Mouse (Mus musculus): ENCODE results near the gene Fcf1. TPM values are rescaled to one million over a fixed set of nuclear protein-coding genes. Genes with fewer than 3 reads are reported as not detected.

Gene Fcf1
- polyA plus RNA-seq, 1 experiment from 2014 or later, result 174 TPM

Other genes starting within 250 kb of the Fcf1 start
- gene Npc2, start 197.7 kb upstream of the Fcf1 start, polyA plus RNA-seq (2016; fragmentation: Nextera tagmentation; extraction: Ambion mirVana), result 62.7 and 66.0 TPM in 2 replicates
- 151 and 152 TPM in 2 replicates for gene Isca2, start 197.6 kb upstream of the Fcf1 start, polyA plus RNA-seq (2016; fragmentation: Nextera tagmentation; extraction: Ambion mirVana)
- 0.10 TPM in 1 of 2 replicates, not detected in the other for gene Ltbp2, start 94.4 kb upstream of the Fcf1 start, polyA plus RNA-seq (2016; fragmentation: Nextera tagmentation; extraction: Ambion mirVana)
- 18.5 and 18.7 TPM in 2 replicates for gene Arel1, start within 50 bp of the Fcf1 start, polyA plus RNA-seq (2016; fragmentation: Nextera tagmentation; extraction: Ambion mirVana)
- 34.2 and 37.2 TPM in 2 replicates for gene Ylpm1, start 25.4 kb downstream of the Fcf1 start, polyA plus RNA-seq (2016; fragmentation: Nextera tagmentation; extraction: Ambion mirVana)
- gene Prox2, start 139.9 kb downstream of the Fcf1 start, polyA plus RNA-seq (2016; fragmentation: Nextera tagmentation; extraction: Ambion mirVana), result 2.3 and 2.7 TPM in 2 replicates
- 113 and 122 TPM in 2 replicates for gene Dlst, start 139.9 kb downstream of the Fcf1 start, polyA plus RNA-seq (2016; fragmentation: Nextera tagmentation; extraction: Ambion mirVana)
- gene Rps6kl1, start 180.4 kb downstream of the Fcf1 start, polyA plus RNA-seq (2016; fragmentation: Nextera tagmentation; extraction: Ambion mirVana), result 0.89 and 1.0 TPM in 2 replicates
- 2.5 and 3.1 TPM in 2 replicates for gene Pgf, start 206.9 kb downstream of the Fcf1 start, polyA plus RNA-seq (2016; fragmentation: Nextera tagmentation; extraction: Ambion mirVana)
- 123 and 129 TPM in 2 replicates for gene Eif2b2, start 248.6 kb downstream of the Fcf1 start, polyA plus RNA-seq (2016; fragmentation: Nextera tagmentation; extraction: Ambion mirVana)

Data from forebrain, embryonic 10.5 days (tissue).